Mouse (Mus musculus) midbrain, postnatal 0 days (tissue): ENCODE measurements around the gene Gpat3. TPM values are rescaled to one million over a fixed set of nuclear protein-coding genes. Genes with fewer than 3 reads are reported as not detected.

ENCODE experiments used
- ATAC-seq: fragments of 200-750 bp; cut with Nextera tagmentation; 2 replicates; pipeline ENCODE4 v1.8.0; 2017; ENCODE audit warnings: moderate number of reproducible peaks, mild to moderate bottlenecking, moderate TSS enrichment, moderate library complexity; ENCODE audit not compliant: low FRiP score
- DNase-seq: peaks from one replicate; pipeline ENCODE4 v3.0.0-alpha.2; 2015; ENCODE audit warnings: low spot score
- H3K27ac ChIP-seq: fragments of 300-500 bp; sonication (generic); 2 replicates; pipeline ENCODE4 v1.5.1; 2014; ENCODE audit warnings: low read depth, mild to moderate bottlenecking, low read length, mixed read lengths
- H3K27me3 ChIP-seq: fragments of 300-500 bp; sonication (generic); 2 replicates; pipeline ENCODE4 v1.6.1; 2014; ENCODE audit warnings: low read length, control low read depth, mixed read lengths; ENCODE audit not compliant: insufficient read depth
- H3K36me3 ChIP-seq: fragments of 300-500 bp; sonication (generic); 2 replicates; pipeline ENCODE4 v1.6.1; 2014; ENCODE audit warnings: low read length, control low read depth, mixed read lengths; ENCODE audit not compliant: insufficient read depth
- H3K4me1 ChIP-seq: fragments of 300-500 bp; sonication (generic); 2 replicates; pipeline ENCODE4 v1.6.1; 2014; ENCODE audit warnings: mild to moderate bottlenecking, control low read depth, antibody characterized with exemption, low read length, mixed read lengths; ENCODE audit not compliant: insufficient read depth
- H3K4me2 ChIP-seq: fragments of 300-500 bp; sonication (generic); 2 replicates; pipeline ENCODE4 v1.6.1; 2014; ENCODE audit warnings: low read depth, mild to moderate bottlenecking, low read length, mixed read lengths; ENCODE audit not compliant: poor library complexity, severe bottlenecking
- H3K4me3 ChIP-seq: fragments of 300-500 bp; sonication (generic); 2 replicates; pipeline ENCODE4 v1.5.1; 2014; ENCODE audit warnings: low read depth, mild to moderate bottlenecking, low read length, moderate library complexity
- H3K9ac ChIP-seq: fragments of 300-500 bp; sonication (generic); replicated peaks from 2 replicates; pipeline ENCODE4 v1.6.1; 2014; ENCODE audit warnings: mild to moderate bottlenecking, low read length, moderate library complexity, mixed read lengths; ENCODE audit not compliant: poor library complexity, severe bottlenecking
- H3K9me3 ChIP-seq: fragments of 300-500 bp; sonication (generic); 2 replicates; pipeline ENCODE4 v1.6.1; 2016; ENCODE audit warnings: low read length, control low read depth
- CTCF ChIP-seq: IDR thresholded peaks from 2 replicates; pipeline ENCODE4 v1.5.1; 2016; ENCODE audit warnings: antibody characterized with exemption, mild to moderate bottlenecking
- WGBS: fragments of 180-500 bp; shearing (Covaris S2); extraction: QIAGEN DNeasy Blood & Tissue Kit; methylation state at CpG from one replicate; pipeline ENCODE4 v1.1.7; 2014; 5-methylcytosine and 5-hydroxymethylcytosine counted together
- polyA plus RNA-seq: library from polyadenylated mRNA; unstranded; fragments of >200 nt; fragmentation: Nextera tagmentation; extraction: Ambion mirVana; gene quantifications from 2 replicates; pipeline ENCODE4 v1.2.1, GENCODE M21; 2015
- total RNA-seq: library from RNA; depleted of rRNA; stranded (reverse); fragments of >200 nt; gene quantifications from 2 replicates; pipeline ENCODE4 v1.2.3, GENCODE M21; 2014

The Gpat3 gene
- total and polyA plus RNA-seq, 2 experiments from 2014 or later, result 0.83 to 2.0 TPM

- DNase-seq (no peak), ATAC-seq (no peak)
- Histone ChIP-seq H3K9me3 (no peaks in the 10 kb centered on the region), H3K27ac (no peak overlapping the region), H3K9ac (no peak overlapping the region), H3K4me2 (no peak overlapping the region), H3K4me1 (no peaks in the 10 kb centered on the region), H3K4me3 (no peak overlapping the region), H3K36me3 (no peaks in the 10 kb centered on the region), H3K27me3 (no peaks in the 10 kb centered on the region)
- no peak for TF ChIP-seq CTCF
- WGBS, result 87% methylated on average over 5 of the region's 5 CpGs
These were observed 55.5 kb downstream of the Gpat3 start for GRCm38 (mm10) chr5:100901046-100901445.

- no peak overlapping the region for H3K27ac ChIP-seq
- no peaks in the 10 kb centered on the region for H3K4me1 ChIP-seq
- no peaks in the 10 kb centered on the region for H3K27me3 ChIP-seq
- TF ChIP-seq CTCF, result no peak
- no peaks in the 10 kb centered on the region for H3K9me3 ChIP-seq
- WGBS, result 88% methylated on average over 7 of the region's 7 CpGs
- no peak for ATAC-seq
- H3K36me3 ChIP-seq, result no peaks in the 10 kb centered on the region
- DNase-seq, result no peak
- no peak overlapping the region for H3K4me3 ChIP-seq
- no peak overlapping the region for H3K9ac ChIP-seq
- H3K4me2 ChIP-seq, result no peak overlapping the region
These were observed 63.0 kb downstream of the Gpat3 start for GRCm38 (mm10) chr5:100908478-100908877.

- 81% methylated on average over 10 of the region's 10 CpGs for WGBS
These were observed 63.4 kb downstream of the Gpat3 start for GRCm38 (mm10) chr5:100908901-100909300.

GRCm38 (mm10) chr5:100909691-100910090 lies 64.2 kb downstream of the Gpat3 start:
- no peak overlapping the region for H3K4me3 ChIP-seq
- no peaks in the 10 kb centered on the region for H3K4me1 ChIP-seq
- ATAC-seq (no peak), DNase-seq (no peak)
- H3K27me3 ChIP-seq, result no peaks in the 10 kb centered on the region
- H3K9me3 ChIP-seq, result no peaks in the 10 kb centered on the region
- TF ChIP-seq CTCF, result no peak
- H3K4me2 ChIP-seq, result no peak overlapping the region
- WGBS, result 88% methylated on average over 11 of the region's 11 CpGs
- H3K27ac ChIP-seq, result no peak overlapping the region
- no peak overlapping the region for H3K9ac ChIP-seq
- H3K36me3 ChIP-seq, result no peaks in the 10 kb centered on the region

More at GRCm38 (mm10) chr5:100908901-100909300, 63.4 kb downstream of the Gpat3 start:
- no peak for TF ChIP-seq CTCF
- H3K9me3 ChIP-seq, result no peaks in the 10 kb centered on the region
- H3K4me2 ChIP-seq, result no peak overlapping the region
- ATAC-seq (no peak), DNase-seq (no peak)
- H3K9ac ChIP-seq, result no peak overlapping the region
- H3K4me3 ChIP-seq, result no peak overlapping the region
- no peaks in the 10 kb centered on the region for H3K4me1 ChIP-seq
- H3K27me3 ChIP-seq, result no peaks in the 10 kb centered on the region
- H3K27ac ChIP-seq, result no peak overlapping the region
- H3K36me3 ChIP-seq, result no peaks in the 10 kb centered on the region

GRCm38 (mm10) chr5:100911502-100912097 lies 66.1 kb downstream of the Gpat3 start:
- no peak for ATAC-seq
- Histone ChIP-seq H3K4me2 (no peak overlapping the region), H3K4me3 (no peak overlapping the region), H3K9me3 (no peaks in the 10 kb centered on the region), H3K9ac (no peak overlapping the region), H3K27me3 (peaks cover 3% of the 10 kb centered on the region; the same call in 1 of the 2 replicates), H3K27ac (no peak overlapping the region), H3K4me1 (no peaks in the 10 kb centered on the region), H3K36me3 (no peaks in the 10 kb centered on the region)
- WGBS, result 75% methylated on average over 19 of the region's 19 CpGs
- no peak for DNase-seq
- TF ChIP-seq CTCF, result peak; percentile 30

- WGBS, result 85% methylated on average over 7 of the region's 7 CpGs
- no peak for DNase-seq
- Histone ChIP-seq H3K4me3 (no peak overlapping the region), H3K36me3 (no peaks in the 10 kb centered on the region), H3K9me3 (no peaks in the 10 kb centered on the region), H3K4me2 (no peak overlapping the region), H3K27ac (no peak overlapping the region), H3K9ac (no peak overlapping the region), H3K4me1 (no peaks in the 10 kb centered on the region), H3K27me3 (peaks cover 3% of the 10 kb centered on the region; the same call in 1 of the 2 replicates)
- TF ChIP-seq CTCF, result no peak
- ATAC-seq, result no peak
These were observed 66.9 kb downstream of the Gpat3 start for GRCm38 (mm10) chr5:100912366-100912765.
